Mouse (Mus musculus) layer of hippocampus, postnatal 25 days (tissue): ENCODE data around the gene Cd180. TPM values are rescaled to one million over a fixed set of nuclear protein-coding genes. Genes with fewer than 3 reads are reported as not detected.

ENCODE experiments used
- DNase-seq, 2 experiments: peaks; one replicate each; pipeline ENCODE4 v3.0.0; 2022; ENCODE audit warnings: mixed read lengths in 2 of 2, low spot score in 1 of 2; ENCODE audit errors: extremely low spot score in 1 of 2
- total RNA-seq, 2 experiments: library from RNA; stranded (reverse); gene quantifications; 2 replicates each; pipeline ENCODE4 v1.2.3; 2021

Cd180 gene
- total RNA-seq, 2 experiments from 2014 or later: 2.3 TPM

GRCm38 (mm10) chr13:102737811-102738210, 44.5 kb downstream of the Cd180 start:
- DNase-seq: no peak

GRCm38 (mm10) chr13:102739720-102740535, 46.6 kb downstream of the Cd180 start:
- no peak for DNase-seq

- peak in 1 of 2 experiments; percentile 60 for DNase-seq
These were observed 51.3 kb downstream of the Cd180 start for GRCm38 (mm10) chr13:102744481-102745269.

DNA sequence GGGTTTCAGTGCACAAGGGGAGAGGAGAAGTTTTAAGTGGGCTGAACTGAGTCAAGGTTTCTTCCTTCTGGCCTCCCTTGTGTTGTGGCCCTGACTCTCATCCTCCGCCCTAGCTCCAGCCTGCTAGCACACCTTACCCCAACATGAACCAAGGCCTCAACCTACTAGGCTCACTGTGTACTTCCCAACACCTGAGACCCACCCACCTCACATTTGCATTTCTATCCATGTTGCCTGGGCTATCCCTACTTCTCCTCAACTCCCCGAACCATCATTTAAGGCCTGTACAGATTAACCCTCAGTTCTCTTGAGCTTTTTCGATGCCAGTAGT, 51.9 kb downstream of the Cd180 start:
- no peak for DNase-seq

GRCm38 (mm10) chr13:102745626-102746342, 52.4 kb downstream of the Cd180 start:
- DNase-seq: no peak

DNA sequence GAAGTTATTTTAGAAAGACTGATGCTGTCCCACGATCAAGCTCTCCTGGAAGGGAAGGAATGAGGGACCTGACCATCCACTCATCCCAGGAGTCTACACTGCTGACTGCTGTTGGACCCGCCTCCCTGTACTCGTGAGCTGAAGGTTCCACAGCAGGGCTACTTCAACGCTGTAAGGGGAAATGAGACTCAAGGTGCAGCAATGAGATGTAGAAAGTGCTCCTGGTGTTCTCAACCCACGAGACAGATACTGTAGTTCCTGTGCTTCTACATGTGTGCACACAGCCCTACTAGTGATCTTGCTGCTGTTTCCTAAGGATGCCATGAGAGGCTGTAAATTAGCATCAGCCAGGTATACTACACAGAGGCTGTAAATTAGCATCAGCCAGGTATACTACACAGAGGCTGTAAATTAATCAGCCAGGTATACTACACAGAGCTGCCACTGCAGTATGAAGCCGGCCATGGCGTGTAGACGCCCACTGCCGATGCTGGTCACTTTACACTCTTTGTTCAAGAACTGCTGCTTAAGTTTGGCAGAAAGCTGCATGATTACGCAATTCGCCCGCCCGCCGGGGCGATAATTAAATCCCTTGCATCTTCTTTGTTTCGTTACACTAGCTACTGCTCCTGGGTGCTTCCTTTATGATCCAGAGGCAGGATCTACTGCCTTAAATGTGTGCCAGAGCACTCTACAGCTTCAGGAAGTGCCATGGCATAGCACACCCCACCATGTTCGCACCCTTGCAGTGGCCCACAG, 53.6 kb downstream of the Cd180 start:
- no peak for DNase-seq

GRCm38 (mm10) chr13:102749194-102749593, 55.8 kb downstream of the Cd180 start:
- DNase-seq: no peak

DNA sequence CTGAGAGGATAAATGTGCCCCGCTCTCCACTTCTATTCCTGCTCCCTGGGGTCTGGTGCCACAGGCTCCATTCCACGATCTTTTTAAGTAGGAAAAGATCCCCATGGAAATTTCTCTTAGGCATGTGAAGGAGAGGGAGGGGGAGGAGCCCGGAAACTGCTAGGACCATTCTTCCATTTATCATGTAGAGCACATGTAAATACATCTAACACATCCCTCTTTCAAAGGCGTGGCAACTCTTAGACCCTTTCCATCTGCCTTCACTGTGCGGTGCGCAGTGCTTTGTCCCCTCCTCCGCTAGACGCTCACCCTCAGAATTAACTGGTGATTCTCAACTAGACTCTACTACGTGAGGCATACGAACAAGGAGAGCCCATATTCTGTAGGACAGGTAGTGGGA, 56.5 kb downstream of the Cd180 start:
- DNase-seq: no peak

DNA sequence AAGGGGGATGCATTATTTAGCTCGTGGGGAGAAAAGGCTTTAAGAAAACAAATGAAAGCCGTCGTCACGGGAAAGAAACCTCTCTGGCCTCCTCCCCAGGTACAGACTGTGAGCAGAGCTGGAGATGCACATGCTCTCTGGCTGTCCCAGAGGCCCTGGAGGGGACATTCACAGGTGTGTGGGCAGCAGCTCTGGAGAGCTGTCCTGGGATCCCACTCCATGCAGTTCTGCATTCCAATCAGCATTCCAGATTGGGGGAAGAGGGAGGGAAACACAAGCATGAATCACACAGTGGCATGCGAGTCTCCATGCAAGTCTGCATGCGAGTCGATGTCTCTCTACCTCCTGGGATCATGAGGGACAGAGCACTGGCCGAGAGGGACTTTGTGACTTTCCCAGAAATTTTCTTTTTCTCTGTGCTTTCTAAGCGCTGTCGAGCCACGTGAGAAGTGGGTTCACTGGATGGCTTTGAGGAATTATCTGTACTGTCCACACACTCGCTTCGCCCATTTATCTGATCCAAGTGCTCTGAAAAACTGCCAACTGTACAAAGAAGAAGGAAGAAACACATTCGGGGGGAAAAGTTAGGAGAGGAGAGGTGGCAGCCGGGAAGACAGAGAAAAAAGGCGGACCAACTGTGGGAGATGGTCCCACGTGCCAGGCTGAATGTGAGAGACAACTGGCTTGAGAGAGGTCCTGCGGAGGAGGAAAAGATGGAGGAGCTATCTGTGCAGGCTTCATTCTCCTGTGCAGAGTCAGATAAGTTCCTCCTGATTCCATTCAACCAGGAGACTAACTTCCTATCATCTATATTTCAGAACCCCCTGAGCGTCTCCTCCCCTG, 60.6 kb downstream of the Cd180 start:
- no peak for DNase-seq

- DNase-seq: no peak
These were observed 61.8 kb downstream of the Cd180 start for GRCm38 (mm10) chr13:102755124-102755523.

GRCm38 (mm10) chr13:102756071-102756470, 62.7 kb downstream of the Cd180 start:
- no peak for DNase-seq

DNA sequence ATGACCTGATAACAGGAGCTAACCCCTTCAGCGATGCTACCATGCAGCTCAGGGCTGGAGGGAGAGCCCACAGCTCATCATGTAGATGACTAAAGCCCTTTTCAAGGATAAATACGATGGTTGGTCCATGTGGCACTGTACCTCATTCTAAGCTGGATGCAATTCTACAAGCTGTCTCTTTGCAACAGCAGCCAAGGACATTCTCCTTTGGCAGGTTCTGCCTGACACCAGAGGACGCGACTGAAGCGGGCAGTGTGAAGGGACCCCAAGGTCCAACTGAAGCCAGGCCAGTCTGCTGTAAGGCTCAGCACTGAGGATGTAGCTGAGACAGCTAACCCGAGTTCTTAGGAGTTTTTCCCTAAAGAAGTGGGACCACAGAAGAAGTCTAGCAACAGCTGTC, 64.7 kb downstream of the Cd180 start:
- DNase-seq: no peak

- no peak for DNase-seq
These were observed 68.1 kb downstream of the Cd180 start for GRCm38 (mm10) chr13:102761410-102761809.

DNA sequence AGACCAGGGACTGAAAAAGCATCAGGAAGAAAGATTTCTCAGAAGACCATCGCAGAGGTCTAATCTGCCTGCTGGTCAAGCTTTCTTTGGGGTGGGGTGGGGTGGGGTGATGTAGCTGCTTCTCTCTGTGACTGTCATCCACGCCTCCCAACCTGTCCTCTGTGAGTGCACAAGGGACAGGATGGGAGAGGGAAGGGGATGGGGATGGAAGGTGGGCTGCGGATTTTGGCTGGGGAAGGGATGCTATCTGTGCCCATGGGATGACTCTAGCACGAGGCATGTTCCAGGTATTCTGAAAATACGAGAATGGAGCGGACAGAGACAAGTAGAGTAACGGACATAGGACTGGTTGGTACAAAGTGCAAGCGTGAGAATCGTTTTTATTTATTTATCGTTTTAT, 68.8 kb downstream of the Cd180 start:
- no peak for DNase-seq

GRCm38 (mm10) chr13:102764218-102764617, 70.9 kb downstream of the Cd180 start:
- DNase-seq: no peak

DNA sequence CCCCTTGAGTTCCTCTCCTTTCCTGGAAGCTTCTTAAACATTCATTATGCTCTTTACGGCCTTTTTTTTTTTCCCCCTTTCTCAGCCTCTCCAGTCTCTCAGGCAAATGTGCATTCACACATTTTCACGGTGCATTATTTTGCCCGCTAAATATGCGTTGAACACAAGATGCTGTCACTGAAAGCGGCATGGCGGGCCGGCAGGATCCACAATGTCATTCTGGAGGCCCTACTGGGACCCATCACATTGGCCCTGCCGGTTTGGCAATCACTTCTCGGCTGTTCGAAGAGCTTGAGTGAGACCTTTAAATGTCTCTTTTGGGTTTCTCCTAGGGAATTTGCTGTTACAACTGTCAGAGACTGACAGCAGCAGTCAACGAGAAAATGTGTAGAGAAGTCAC, 71.9 kb downstream of the Cd180 start:
- DNase-seq: no peak

DNA sequence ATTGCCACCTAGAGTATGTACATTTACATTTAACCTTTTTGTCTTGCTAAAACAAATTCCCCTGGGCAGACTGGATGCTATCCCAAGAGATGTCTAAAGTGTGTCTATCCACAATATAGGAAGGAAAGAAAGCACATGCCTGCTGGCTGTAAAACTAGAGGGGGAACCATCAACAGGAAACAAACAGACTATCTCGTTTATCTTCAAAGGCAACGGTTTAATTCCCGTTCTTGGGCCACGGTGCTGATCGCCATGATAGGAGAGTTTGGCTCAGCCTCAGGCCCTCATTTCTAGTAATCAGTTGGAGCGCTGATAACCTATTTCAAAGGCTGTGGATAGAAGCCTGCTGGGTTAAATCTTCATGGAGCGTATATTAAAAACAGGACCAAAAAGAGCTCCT, 73.8 kb downstream of the Cd180 start:
- DNase-seq: no peak

GRCm38 (mm10) chr13:102768512-102768911, 75.2 kb downstream of the Cd180 start:
- no peak for DNase-seq

- DNase-seq: no peak
These were observed 76.8 kb downstream of the Cd180 start for GRCm38 (mm10) chr13:102770194-102770593.

GRCm38 (mm10) chr13:102773169-102773568, 79.8 kb downstream of the Cd180 start:
- no peak for DNase-seq
